Mouse (Mus musculus) retina, postnatal 1 day (tissue): ENCODE measurements at regions not wholly inside any gene's neighbourhood (a gene's known extent, or its start where the extent isn't known, plus 50 kb on each side); places are given as distances from the start of the nearest gene placed in this dataset.

Source experiments
- DNase-seq: peaks from one replicate; pipeline ENCODE4 v3.0.0-alpha.2; 2012

GRCm38 (mm10) chr3:67661529-67661928 is 79.0 kb downstream of the Mfsd1 start:
- DNase-seq: no peak

DNA sequence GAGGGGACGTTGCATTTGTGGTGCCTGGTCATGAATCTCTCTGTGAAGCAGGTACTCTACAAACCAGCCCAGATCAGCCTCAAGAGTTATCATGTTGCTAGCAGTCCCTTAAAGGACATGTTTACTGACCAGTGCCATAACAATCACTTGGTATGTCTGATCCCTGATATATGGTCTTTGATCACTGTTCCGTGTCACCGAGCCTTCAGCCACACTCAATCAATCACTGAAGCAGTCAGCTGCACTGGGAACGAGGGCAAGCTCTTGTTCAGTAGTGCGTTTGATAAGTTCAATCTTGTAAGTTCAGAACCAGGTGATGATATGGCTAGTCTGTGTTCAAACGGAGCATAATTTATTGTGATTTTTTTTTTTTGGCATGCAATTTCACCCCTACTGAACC is 126.8 kb downstream of the Mfsd1 start:
- peak; percentile 16 for DNase-seq

DNA sequence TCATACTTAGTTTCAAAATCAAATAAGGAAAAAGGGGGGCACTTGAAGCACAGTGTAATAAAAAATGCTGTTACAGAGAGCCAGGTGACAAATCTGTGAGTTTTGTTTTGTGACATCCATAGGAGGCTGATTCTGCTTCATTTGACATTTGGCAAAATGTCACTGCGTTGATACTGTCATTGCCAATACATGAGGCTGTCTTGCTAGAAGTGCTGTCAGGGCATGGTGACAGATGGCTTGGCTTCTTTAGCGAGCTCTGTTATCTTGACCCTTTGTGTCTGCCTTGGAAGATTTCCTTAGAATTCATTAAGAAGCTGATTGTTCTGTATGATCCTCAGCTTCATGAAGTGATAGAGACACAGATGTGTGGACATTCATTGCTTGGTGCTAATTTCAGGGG is 129.2 kb downstream of the Mfsd1 start:
- DNase-seq: no peak

DNA sequence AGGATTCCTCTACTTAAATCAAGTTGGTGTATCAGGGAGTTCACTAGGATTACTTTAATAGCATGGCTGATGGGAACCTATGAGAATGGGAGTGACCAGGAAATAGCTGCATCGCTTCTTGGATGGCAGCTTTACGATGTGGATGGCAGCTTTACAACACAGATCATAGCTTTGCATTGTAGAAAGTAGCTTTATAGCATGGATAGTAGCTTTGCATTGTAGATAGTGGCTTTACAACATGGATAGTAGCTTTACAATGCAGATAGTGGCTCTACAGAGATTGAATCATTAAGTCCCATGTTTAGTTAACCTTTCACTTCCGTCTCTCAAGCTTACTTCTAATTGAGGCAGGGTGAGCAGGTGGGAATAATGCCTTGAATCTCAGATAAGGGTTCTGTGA is 149.4 kb downstream of the Mfsd1 start:
- no peak for DNase-seq

- DNase-seq: no peak
These were observed 150.3 kb downstream of the Mfsd1 start for GRCm38 (mm10) chr3:67732858-67733257.

GRCm38 (mm10) chr3:67754256-67754655 is 137.8 kb upstream of the Iqcj start:
- DNase-seq: no peak

DNA sequence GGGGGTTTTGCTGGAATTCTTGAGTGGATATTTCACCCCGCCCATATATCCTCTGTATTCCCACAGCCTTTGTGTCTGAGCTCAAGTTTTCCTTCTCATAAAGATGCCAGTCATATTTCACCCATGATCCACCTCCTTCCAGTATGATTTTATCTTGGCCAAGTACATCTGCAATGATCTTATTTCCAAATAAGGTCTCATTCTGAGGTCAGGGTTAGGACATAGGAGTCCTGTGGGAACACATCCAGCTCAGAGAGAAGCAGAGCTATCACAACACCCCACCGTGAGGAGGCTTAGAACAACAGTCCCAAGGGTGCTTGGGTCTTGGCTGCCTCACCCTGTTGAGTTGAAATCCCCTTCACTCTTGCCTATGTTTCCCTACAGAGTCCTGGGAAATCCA is 123.4 kb upstream of the Iqcj start:
- no peak for DNase-seq

DNA sequence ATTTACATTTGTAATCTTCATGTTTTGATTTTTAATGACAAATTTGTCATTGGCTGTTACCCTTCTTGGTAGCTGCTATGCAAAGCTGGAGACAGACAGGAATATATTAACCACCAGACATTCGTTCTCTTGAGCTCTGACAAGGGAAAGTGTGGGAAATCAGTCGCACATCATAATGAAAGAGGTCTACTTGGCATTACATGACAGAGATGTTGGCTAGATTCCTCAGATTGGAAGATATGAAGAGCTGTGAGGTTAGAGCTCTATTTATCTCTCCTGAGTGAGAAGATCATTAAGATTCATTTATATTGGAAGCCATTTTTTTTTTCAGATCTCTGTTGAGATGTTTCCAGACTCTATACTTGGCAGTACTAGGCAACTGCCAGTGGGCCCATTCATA is 118.6 kb upstream of the Iqcj start:
- no peak for DNase-seq

GRCm38 (mm10) chr3:67782177-67782576 is 109.8 kb upstream of the Iqcj start:
- no peak for DNase-seq

GRCm38 (mm10) chr3:67806847-67807601 is 85.0 kb upstream of the Iqcj start:
- no peak for DNase-seq

GRCm38 (mm10) chr3:67828156-67828555 is 63.9 kb upstream of the Iqcj start:
- no peak for DNase-seq

DNA sequence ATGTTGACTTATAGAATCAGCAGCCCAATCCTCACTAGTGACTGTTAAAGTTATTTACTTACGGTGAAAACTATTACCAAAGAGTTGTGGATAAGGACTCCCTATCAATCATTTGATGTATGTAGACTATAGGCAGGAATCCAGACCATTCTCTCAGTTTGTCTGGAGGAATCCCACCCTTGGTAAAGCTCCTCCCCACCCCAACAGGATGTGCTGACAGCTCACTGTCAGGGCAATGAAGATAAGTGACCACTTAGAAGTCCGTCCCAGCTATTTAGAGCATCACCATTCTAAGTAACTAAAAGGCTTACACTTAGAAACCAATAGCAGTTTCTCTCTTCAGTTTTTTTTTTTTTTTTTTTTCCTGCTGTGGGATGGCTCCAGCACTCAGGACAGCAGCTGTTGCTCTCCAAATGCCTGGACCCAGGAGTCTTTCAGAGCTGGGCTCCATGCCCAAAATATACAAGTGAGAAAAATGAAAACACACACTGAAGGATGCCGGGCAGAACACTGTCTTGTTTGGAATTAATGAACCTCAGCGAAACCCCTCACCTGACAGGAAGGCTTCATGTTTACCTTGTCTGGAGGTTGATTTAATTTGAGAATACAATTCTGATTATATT is 58.9 kb upstream of the Iqcj start:
- no peak for DNase-seq
